Mouse (Mus musculus) megakaryocyte-erythroid progenitor cell, adult 5 weeks (primary cell): ENCODE results near the gene Triml1. TPM values are rescaled to one million over a fixed set of nuclear protein-coding genes. Genes with fewer than 3 reads are reported as not detected.

Source experiments
- polyA plus RNA-seq: library from polyadenylated mRNA; stranded (reverse); fragments of >175 nt; gene quantifications from 2 replicates; pipeline ENCODE4 v1.2.3, GENCODE M21; 2012

The Triml1 gene
- not detected in 2 replicates for polyA plus RNA-seq

GRCm38 (mm10) chr8:43141386-43141785 is at the start of gene Triml1:
TSS of gene Triml1 (minus strand) at chr8:43141486.

DNA sequence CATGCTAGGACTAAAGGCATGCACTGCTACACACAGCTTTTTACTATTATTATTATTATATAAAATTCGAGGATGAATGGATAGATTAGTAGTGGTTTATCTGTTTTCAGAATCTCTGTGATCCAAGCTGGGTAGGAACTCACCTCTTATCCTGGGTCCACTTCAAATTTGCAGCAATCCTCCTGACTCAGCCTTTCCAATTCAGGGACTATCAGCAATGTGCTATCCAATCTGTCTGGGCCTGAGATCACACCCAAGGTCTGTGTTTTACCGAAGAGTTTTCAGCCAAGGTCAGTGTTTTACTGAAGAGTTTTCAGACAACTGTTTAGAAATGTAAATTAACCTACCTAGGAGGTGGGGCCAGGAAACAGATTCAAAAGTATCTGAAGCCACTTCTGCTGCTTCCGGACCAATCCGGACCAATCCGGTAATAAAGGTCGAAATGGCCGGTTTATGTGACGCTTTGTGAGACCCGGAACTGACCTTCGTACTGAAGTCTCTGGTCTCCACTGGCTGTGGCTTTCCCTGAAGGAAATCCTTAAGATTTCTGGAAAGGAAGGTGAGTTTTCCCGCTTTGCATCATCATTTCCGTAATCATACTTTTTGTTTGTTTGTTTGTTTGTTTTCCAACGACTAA is 38.9 kb upstream of the Triml1 start, which contains the start of gene Triml2:
TSS of gene Triml2 (plus strand) at position 488 of the 637 bp plus-strand sequence.

Other genes with a start within 250 kb of the Triml1 start
- not detected in 2 replicates for gene Triml2, start 39.1 kb upstream of the Triml1 start, polyA plus RNA-seq
- not detected in 2 replicates for gene Zfp42, start 165.5 kb upstream of the Triml1 start, polyA plus RNA-seq